Mouse (Mus musculus) testis, adult 2 months (tissue): ENCODE results near the gene Neurl4.

ENCODE experiments used
- CTCF ChIP-seq: fragments of 200-500 bp; IDR thresholded peaks from 2 replicates; pipeline ENCODE4 v1.5.1; 2012; ENCODE audit warnings: low read depth, mild to moderate bottlenecking, inconsistent platforms, low read length, moderate library complexity; ENCODE audit not compliant: control insufficient read depth, insufficient read depth, insufficient replicate concordance
- POLR2A ChIP-seq: fragments of 200-500 bp; IDR thresholded peaks from 2 replicates; pipeline ENCODE4 v1.6.1; 2012; ENCODE audit warnings: low read depth, mild to moderate bottlenecking, inconsistent platforms, low read length, moderate library complexity; ENCODE audit not compliant: control insufficient read depth

- no peak for TF ChIP-seq POLR2A
- TF ChIP-seq CTCF: no peak
Measured at GRCm38 (mm10) chr11:69932254-69932653, 31.4 kb downstream of the Neurl4 start.
